Mouse (Mus musculus) heart, embryonic 14.5 days (tissue): ENCODE data around the gene Rho. TPM values are rescaled to one million over a fixed set of nuclear protein-coding genes. Genes with fewer than 3 reads are reported as not detected.

Source experiments
- ATAC-seq: fragments of 200-750 bp; cut with Nextera tagmentation; 2 replicates; pipeline ENCODE4 v1.8.0; 2017; ENCODE audit warnings: low read depth, moderate TSS enrichment; ENCODE audit not compliant: insufficient number of reproducible peaks, insufficient read depth, low FRiP score
- H3K27ac ChIP-seq, 2 experiments: fragments of 200-500 bp in 1 of 2; fragments of 300-500 bp in 1 of 2; sonication (generic) in 1 of 2; replicated peaks in 1 of 2; 2 replicates each; pipeline ENCODE4 v1.5.1; 2012 to 2014; ENCODE audit warnings: low read depth in 2 of 2, low read length in 2 of 2, control low read depth in 1 of 2, mild to moderate bottlenecking in 1 of 2, mixed read lengths in 1 of 2; ENCODE audit not compliant: control insufficient read depth in 1 of 2, insufficient read depth in 1 of 2
- H3K27me3 ChIP-seq: fragments of 300-500 bp; sonication (generic); 2 replicates; pipeline ENCODE4 v1.6.1; 2014; ENCODE audit warnings: mild to moderate bottlenecking, low read length, control low read depth; ENCODE audit not compliant: control insufficient read depth, insufficient read depth
- H3K36me3 ChIP-seq: fragments of 300-500 bp; sonication (generic); 2 replicates; pipeline ENCODE4 v1.6.1; 2014; ENCODE audit warnings: mild to moderate bottlenecking, control low read depth, low read length, mixed read lengths; ENCODE audit not compliant: control insufficient read depth, insufficient read depth
- H3K4me1 ChIP-seq, 2 experiments: fragments of 200-500 bp in 1 of 2; fragments of 300-500 bp in 1 of 2; sonication (generic) in 1 of 2; 2 replicates each; pipeline ENCODE4 v1.6.1; 2012 to 2014; ENCODE audit warnings: low read length in 2 of 2, control low read depth in 1 of 2, mixed read lengths in 1 of 2; ENCODE audit not compliant: control insufficient read depth in 2 of 2, insufficient read depth in 2 of 2
- H3K4me2 ChIP-seq: fragments of 300-500 bp; sonication (generic); 2 replicates; pipeline ENCODE4 v1.6.1; 2014; ENCODE audit warnings: mild to moderate bottlenecking, low read length
- H3K4me3 ChIP-seq, 2 experiments: fragments of 200-500 bp in 1 of 2; fragments of 300-500 bp in 1 of 2; sonication (generic) in 1 of 2; 2 replicates each; pipeline ENCODE4 v1.5.1; 2012 to 2014; ENCODE audit warnings: low read length in 2 of 2, mild to moderate bottlenecking in 2 of 2, control low read depth in 1 of 2, low read depth in 1 of 2, moderate library complexity in 1 of 2; ENCODE audit not compliant: control insufficient read depth in 1 of 2, insufficient read depth in 1 of 2
- H3K9ac ChIP-seq: fragments of 300-500 bp; sonication (generic); 2 replicates; pipeline ENCODE4 v1.6.1; 2014; ENCODE audit warnings: mild to moderate bottlenecking, low read length
- H3K9me3 ChIP-seq: fragments of 300-500 bp; sonication (generic); 2 replicates; pipeline ENCODE4 v1.6.1; 2016; ENCODE audit warnings: low read length, control low read depth; ENCODE audit not compliant: control insufficient read depth
- WGBS: fragments of 180-500 bp; shearing (Covaris S2); extraction: QIAGEN DNeasy Blood & Tissue Kit; methylation state at CpG from one replicate; pipeline ENCODE4 v1.1.7; 2014; 5-methylcytosine and 5-hydroxymethylcytosine counted together
- polyA plus RNA-seq: library from polyadenylated mRNA; unstranded; fragments of >200 nt; fragmentation: Nextera tagmentation; extraction: Ambion mirVana; gene quantifications from 2 replicates; pipeline ENCODE4 v1.2.1, GENCODE M21; 2014

Gene Rho
- polyA plus RNA-seq, 1 experiment from 2014 or later, result not detected

GRCm38 (mm10) chr6:115906455-115906854 is 25.1 kb upstream of the Rho start:
- Histone ChIP-seq H3K4me3 (no peak overlapping the region), H3K4me2 (no peak overlapping the region), H3K27ac (0 out of 4 replicates have a peak overlapping the region, but pooled peaks of 1 of the 2 experiments have one; percentile 31), H3K36me3 (peaks cover 13% of the 10 kb centered on the region; the same call in 1 of the 2 replicates), H3K4me1 (peaks cover 32 to 33% of the 10 kb centered on the region in 2 experiments), H3K27me3 (no peaks in the 10 kb centered on the region), H3K9ac (no peak overlapping the region), H3K9me3 (no peaks in the 10 kb centered on the region)
- ATAC-seq, result no peak
- WGBS, result 53% methylated on average over 1 of the region's 1 CpGs

- WGBS, result 66% methylated on average over 2 of the region's 2 CpGs
Measured at GRCm38 (mm10) chr6:115906871-115907270, 24.7 kb upstream of the Rho start.

DNA sequence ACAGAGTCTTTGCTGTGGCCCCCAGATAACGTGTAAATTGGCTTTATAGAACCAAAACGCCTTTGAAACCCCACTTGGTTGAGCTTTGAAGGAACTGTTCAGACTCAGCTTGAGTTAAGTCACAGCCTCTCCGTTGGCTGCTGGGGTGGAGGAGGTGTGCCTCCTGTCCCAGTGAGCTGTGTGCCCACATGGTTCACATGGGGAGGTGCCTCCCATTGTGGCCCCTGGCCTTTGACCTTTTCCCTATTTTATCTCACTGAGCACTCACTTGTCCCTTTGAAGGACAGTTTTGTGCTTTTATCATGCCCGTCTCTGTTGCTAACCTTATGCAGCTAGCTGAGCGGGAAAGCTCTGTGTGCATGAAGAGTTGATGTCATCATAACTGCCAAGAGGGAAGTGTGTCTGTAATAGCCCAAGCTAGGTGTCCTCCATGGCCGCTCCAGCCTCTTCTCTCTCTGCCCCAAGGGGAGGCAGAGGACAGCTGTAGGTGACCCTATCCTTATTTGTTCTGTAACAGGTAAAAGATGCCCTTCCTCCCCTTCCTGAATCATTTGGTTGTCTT is 23.0 kb upstream of the Rho start:
- Histone ChIP-seq H3K4me1 (peaks cover 37 to 43% of the 10 kb centered on the region in 2 experiments), H3K9me3 (no peaks in the 10 kb centered on the region), H3K27ac (peak overlapping the region in 1 of 2 experiments; percentile 62; a peak in 2 of 4 replicates), H3K9ac (no peak overlapping the region), H3K4me3 (no peak overlapping the region), H3K36me3 (peaks cover 13% of the 10 kb centered on the region; the same call in 1 of the 2 replicates), H3K4me2 (no peak overlapping the region), H3K27me3 (no peaks in the 10 kb centered on the region)
- 28% methylated on average over 6 of the region's 6 CpGs for WGBS
- ATAC-seq, result no peak

More at GRCm38 (mm10) chr6:115906871-115907270, 24.7 kb upstream of the Rho start:
- no peak overlapping the region for H3K9ac ChIP-seq
- peaks cover 32 to 34% of the 10 kb centered on the region in 2 experiments for H3K4me1 ChIP-seq
- ATAC-seq, result no peak
- peaks cover 13% of the 10 kb centered on the region; the same call in 1 of the 2 replicates for H3K36me3 ChIP-seq
- 0 out of 4 replicates have a peak overlapping the region, but pooled peaks of 1 of the 2 experiments have one; percentile 31 for H3K27ac ChIP-seq
- H3K27me3 ChIP-seq, result no peaks in the 10 kb centered on the region
- H3K4me3 ChIP-seq, result no peak overlapping the region
- H3K9me3 ChIP-seq, result no peaks in the 10 kb centered on the region
- H3K4me2 ChIP-seq, result no peak overlapping the region

DNA sequence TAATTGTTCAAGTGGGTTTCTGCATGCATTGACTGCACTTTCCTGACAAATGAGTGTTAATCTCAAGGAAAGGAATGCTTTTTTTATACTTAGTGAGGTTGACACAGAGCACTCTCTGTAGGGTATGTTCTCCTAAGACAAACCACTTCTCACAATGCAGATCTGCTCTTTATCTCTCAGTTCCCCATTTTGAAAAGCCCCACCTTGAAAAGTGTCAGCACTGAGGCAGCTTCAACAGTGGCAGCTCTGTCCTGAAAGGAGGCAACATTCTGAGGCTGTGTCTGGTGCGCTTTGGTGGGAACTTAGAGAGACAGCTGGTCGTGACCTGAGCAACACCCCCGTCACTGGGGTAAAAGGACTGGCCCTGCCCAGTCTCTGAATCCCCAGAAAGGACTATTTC is 22.5 kb upstream of the Rho start:
- no peak for ATAC-seq
- Histone ChIP-seq H3K4me1 (peaks cover 38 to 44% of the 10 kb centered on the region in 2 experiments), H3K4me2 (no peak overlapping the region), H3K9me3 (no peaks in the 10 kb centered on the region), H3K9ac (peak overlapping the region; percentile 38), H3K4me3 (no peak overlapping the region), H3K36me3 (peaks cover 9% of the 10 kb centered on the region; the same call in 1 of the 2 replicates), H3K27me3 (no peaks in the 10 kb centered on the region), H3K27ac (peak overlapping the region; percentile 14 to 62; a peak in 3 of 4 replicates)
- 67% methylated on average over 3 of the region's 3 CpGs for WGBS

- peaks cover 7% of the 10 kb centered on the region; the same call in 1 of the 2 replicates for H3K36me3 ChIP-seq
- no peaks in the 10 kb centered on the region for H3K27me3 ChIP-seq
- peak; percentile 66 for ATAC-seq
- 0 out of 2 replicates have a peak overlapping the region, but pooled peaks have one; percentile 16 for H3K4me2 ChIP-seq
- no peak overlapping the region for H3K4me3 ChIP-seq
- peak overlapping the region; percentile 64 to 66; a peak in 3 of 4 replicates for H3K27ac ChIP-seq
- peak overlapping the region; percentile 11; the same call in 1 of the 2 replicates for H3K9ac ChIP-seq
- peaks cover 46 to 53% of the 10 kb centered on the region in 2 experiments for H3K4me1 ChIP-seq
- 48% methylated on average over 8 of the region's 8 CpGs for WGBS
- no peaks in the 10 kb centered on the region for H3K9me3 ChIP-seq
Measured at GRCm38 (mm10) chr6:115909940-115910339, 21.6 kb upstream of the Rho start.

DNA sequence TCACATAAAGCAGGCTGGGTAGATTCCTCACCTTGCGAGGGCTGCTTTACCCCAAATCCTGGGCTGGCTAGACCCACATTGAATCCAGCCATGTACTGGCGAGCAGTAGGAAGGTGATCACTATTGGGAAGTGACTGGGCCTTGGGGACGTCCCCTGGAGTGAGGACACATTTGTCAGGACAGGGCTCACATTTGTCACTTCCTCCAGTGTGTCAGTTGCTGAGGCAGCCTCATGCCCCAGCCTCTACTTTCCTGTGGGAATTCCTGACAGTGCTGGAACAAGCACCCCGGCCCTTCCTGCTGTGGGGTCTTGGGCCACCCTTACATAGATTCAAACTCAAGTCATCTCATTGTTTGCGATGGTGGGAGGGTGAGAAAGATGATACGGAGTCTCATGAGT is 19.8 kb upstream of the Rho start:
- peaks cover 62 to 71% of the 10 kb centered on the region in 2 experiments for H3K4me1 ChIP-seq
- WGBS, result 63% methylated on average over 6 of the region's 6 CpGs
- no peak for ATAC-seq

DNA sequence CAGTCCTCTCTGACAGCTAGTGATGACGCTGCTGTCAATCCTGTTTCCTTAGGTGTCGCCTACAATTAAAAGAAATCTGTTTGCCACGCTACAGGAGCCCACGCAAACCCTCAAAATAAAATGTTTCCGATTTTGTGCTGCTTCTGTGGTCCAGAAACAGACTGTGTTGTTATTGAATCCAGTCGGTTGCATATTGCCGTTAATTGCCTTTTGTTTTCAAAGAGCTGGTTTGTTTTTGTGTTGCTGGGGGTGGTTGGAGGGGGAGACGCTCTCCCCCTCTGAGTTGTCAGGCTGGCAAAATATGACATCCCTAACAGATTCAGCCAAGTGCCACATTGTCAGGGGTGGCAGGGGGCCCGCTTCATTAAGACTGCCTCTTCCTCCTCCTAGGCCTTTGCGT is 18.1 kb upstream of the Rho start:
- Histone ChIP-seq H3K27me3 (no peaks in the 10 kb centered on the region), H3K9me3 (no peaks in the 10 kb centered on the region), H3K9ac (no peak overlapping the region), H3K4me1 (peaks cover 64 to 71% of the 10 kb centered on the region in 2 experiments), H3K27ac (no peak overlapping the region), H3K4me2 (no peak overlapping the region), H3K36me3 (0 out of 2 replicates have a peak, but pooled peaks cover 5% of the 10 kb centered on the region), H3K4me3 (no peak overlapping the region)
- 89% methylated on average over 10 of the region's 10 CpGs for WGBS
- no peak for ATAC-seq

More for the DNA sequence above, 19.8 kb upstream of the Rho start:
- Histone ChIP-seq H3K36me3 (0 out of 2 replicates have a peak, but pooled peaks cover 4% of the 10 kb centered on the region), H3K4me3 (no peak overlapping the region), H3K4me2 (no peak overlapping the region), H3K9me3 (no peaks in the 10 kb centered on the region), H3K9ac (peak overlapping the region; percentile 13; the same call in 1 of the 2 replicates), H3K27me3 (no peaks in the 10 kb centered on the region), H3K27ac (peak overlapping the region; percentile 23 to 61; a peak in 3 of 4 replicates)
